Mouse (Mus musculus) limb, embryonic 14.5 days (tissue): Measurements from ENCODE around the gene Epb41. TPM values are rescaled to one million over a fixed set of nuclear protein-coding genes. Genes with fewer than 3 reads are reported as not detected.
A peak's percentile ranks its signal among the peaks of the same experiment; 100 is the strongest.

ENCODE experiments used
- ATAC-seq: fragments of 200-750 bp; cut with Nextera tagmentation; 2 replicates; pipeline ENCODE4 v1.8.0; 2017; ENCODE audit warnings: low read depth, moderate number of reproducible peaks, moderate TSS enrichment; ENCODE audit not compliant: low FRiP score
- DNase-seq: peaks from one replicate; pipeline ENCODE4 v3.0.0-alpha.2; 2015; ENCODE audit warnings: low spot score
- H3K27ac ChIP-seq: fragments of 300-500 bp; sonication (generic); replicated peaks from 2 replicates; pipeline ENCODE4 v1.5.1; 2014; ENCODE audit warnings: low read depth, mild to moderate bottlenecking, low read length, moderate library complexity, mixed read lengths
- H3K27me3 ChIP-seq: fragments of 300-500 bp; sonication (generic); 2 replicates; pipeline ENCODE4 v1.6.1; 2014; ENCODE audit warnings: low read length, mixed read lengths; ENCODE audit not compliant: control insufficient read depth, insufficient read depth
- H3K36me3 ChIP-seq: fragments of 300-500 bp; sonication (generic); 2 replicates; pipeline ENCODE4 v1.6.1; 2014; ENCODE audit warnings: mild to moderate bottlenecking, low read length, moderate library complexity, mixed read lengths; ENCODE audit not compliant: control insufficient read depth, insufficient read depth
- H3K4me1 ChIP-seq: fragments of 300-500 bp; sonication (generic); 2 replicates; pipeline ENCODE4 v1.6.1; 2014; ENCODE audit warnings: antibody characterized with exemption, low read length, mixed read lengths; ENCODE audit not compliant: control insufficient read depth, insufficient read depth
- H3K4me2 ChIP-seq: fragments of 300-500 bp; sonication (generic); replicated peaks from 2 replicates; pipeline ENCODE4 v1.6.1; 2014; ENCODE audit warnings: low read depth, mild to moderate bottlenecking, low read length, moderate library complexity; ENCODE audit not compliant: severe bottlenecking
- H3K4me3 ChIP-seq: fragments of 300-500 bp; sonication (generic); replicated peaks from 2 replicates; pipeline ENCODE4 v1.5.1; 2014; ENCODE audit warnings: low read length
- H3K9ac ChIP-seq: fragments of 300-500 bp; sonication (generic); 2 replicates; pipeline ENCODE4 v1.6.1; 2014; ENCODE audit warnings: mild to moderate bottlenecking, low read depth, low read length, moderate library complexity; ENCODE audit not compliant: severe bottlenecking
- H3K9me3 ChIP-seq: fragments of 300-500 bp; sonication (generic); 2 replicates; pipeline ENCODE4 v1.6.1; 2016; ENCODE audit warnings: low read length; ENCODE audit not compliant: control insufficient read depth
- POLR2A ChIP-seq: fragments of 200-500 bp; IDR thresholded peaks from 2 replicates; pipeline ENCODE4 v1.8.0; 2012; ENCODE audit warnings: inconsistent platforms, mild to moderate bottlenecking, moderate library complexity, borderline replicate concordance; ENCODE audit not compliant: insufficient read depth, insufficient read length; ENCODE audit errors: extremely low read depth
- WGBS: fragments of 180-500 bp; shearing (Covaris S2); extraction: QIAGEN DNeasy Blood & Tissue Kit; methylation state at CpG from one replicate; pipeline ENCODE4 v1.1.7; 2014; 5-methylcytosine and 5-hydroxymethylcytosine counted together
- polyA plus RNA-seq, 2 experiments: library from polyadenylated mRNA; depleted of rRNA in 1 of 2; stranded (reverse) in 1 of 2; unstranded in 1 of 2; fragments of >200 nt; fragmentation: Nextera tagmentation in 1 of 2; extraction: Ambion mirVana in 1 of 2; gene quantifications; 2 replicates each; pipeline versions ENCODE4 v1.2.1 to v1.2.3; 2012 to 2014

Gene Epb41
- polyA plus RNA-seq, 2 experiments: 60.6 to 76.4 TPM

DNA sequence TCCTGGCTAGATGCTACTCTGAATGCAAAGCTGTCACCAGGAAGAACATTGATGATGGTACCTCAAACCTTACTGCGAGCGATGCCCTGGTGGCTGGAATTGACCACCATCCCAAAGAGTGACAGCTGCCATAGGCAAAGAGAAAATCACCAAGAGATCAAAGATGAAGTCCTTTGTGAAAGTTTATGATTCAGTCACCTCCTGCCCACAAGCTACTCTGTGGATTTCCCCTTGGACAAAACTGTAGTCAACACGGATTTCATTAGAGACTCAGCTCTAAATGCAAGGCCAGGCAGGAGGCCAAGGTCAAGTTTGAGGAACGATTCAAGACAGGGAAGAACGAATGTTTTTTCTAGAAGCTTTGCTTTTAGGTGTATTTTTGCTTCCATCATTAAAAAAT is 18.8 kb upstream of the Epb41 start:
- Histone ChIP-seq H3K36me3 (no peaks in the 10 kb centered on the region), H3K27ac (no peak overlapping the region), H3K4me1 (no peaks in the 10 kb centered on the region), H3K9ac (no peak overlapping the region), H3K9me3 (no peaks in the 10 kb centered on the region), H3K27me3 (no peaks in the 10 kb centered on the region), H3K4me2 (no peak overlapping the region), H3K4me3 (no peak overlapping the region)
- WGBS: 86% methylated on average over 5 of the region's 5 CpGs
- DNase-seq (no peak), ATAC-seq (no peak)
- TF ChIP-seq POLR2A: no peak

DNA sequence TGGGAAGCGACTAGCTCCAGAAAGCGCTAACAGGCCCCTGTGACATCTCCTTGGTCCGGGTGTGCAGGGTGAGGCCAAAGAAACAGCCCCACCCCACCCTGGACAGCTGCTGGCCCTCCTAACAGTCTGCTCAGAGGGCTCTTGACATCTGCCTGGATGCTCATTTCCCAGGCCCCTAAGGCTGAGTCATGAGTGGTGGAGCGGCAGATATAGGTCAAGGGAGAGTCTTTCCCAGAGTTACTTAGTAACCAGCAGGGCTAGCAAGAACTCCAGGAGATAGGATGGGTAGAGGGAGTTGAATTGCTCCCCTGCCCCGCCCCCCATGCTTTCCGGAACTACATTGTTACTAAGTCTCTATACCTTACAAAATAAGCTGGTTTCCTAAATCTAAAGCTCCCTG is 18.0 kb upstream of the Epb41 start:
- ATAC-seq (no peak), DNase-seq (no peak)
- Histone ChIP-seq H3K27ac (no peak overlapping the region), H3K4me3 (no peak overlapping the region), H3K4me1 (no peaks in the 10 kb centered on the region), H3K9me3 (no peaks in the 10 kb centered on the region), H3K4me2 (no peak overlapping the region), H3K36me3 (no peaks in the 10 kb centered on the region), H3K9ac (no peak overlapping the region), H3K27me3 (no peaks in the 10 kb centered on the region)
- 83% methylated on average over 6 of the region's 6 CpGs for WGBS
- no peak for TF ChIP-seq POLR2A

DNA sequence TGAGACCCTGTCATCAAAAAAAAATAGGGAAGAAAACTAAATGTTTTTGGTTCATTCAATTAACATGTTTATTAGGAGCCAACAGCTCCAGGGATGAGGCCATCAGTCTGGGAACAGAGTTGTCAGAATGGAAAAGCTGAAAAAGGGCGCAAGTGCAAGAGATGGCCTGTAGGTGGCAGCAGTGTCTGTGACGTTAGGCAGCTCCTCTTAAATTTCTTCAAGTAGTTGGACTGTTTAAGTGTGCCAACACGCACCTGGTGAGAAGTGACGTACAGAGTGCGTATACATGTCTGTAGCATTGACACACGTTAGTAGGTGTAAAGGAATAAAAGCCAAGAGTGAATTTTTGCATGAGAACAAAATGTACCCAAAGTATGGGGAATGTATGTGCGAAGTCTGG is 13.8 kb upstream of the Epb41 start:
- H3K36me3 ChIP-seq: no peaks in the 10 kb centered on the region
- H3K4me3 ChIP-seq: no peak overlapping the region
- ATAC-seq (peak; percentile 60; the same call in 1 of the 2 replicates), DNase-seq (peak; percentile 85)
- H3K4me2 ChIP-seq: no peak overlapping the region
- no peaks in the 10 kb centered on the region for H3K4me1 ChIP-seq
- no peak for TF ChIP-seq POLR2A
- no peak overlapping the region for H3K27ac ChIP-seq
- 17% methylated on average over 7 of the region's 7 CpGs for WGBS
- no peak overlapping the region for H3K9ac ChIP-seq
- H3K27me3 ChIP-seq: no peaks in the 10 kb centered on the region
- no peaks in the 10 kb centered on the region for H3K9me3 ChIP-seq

DNA sequence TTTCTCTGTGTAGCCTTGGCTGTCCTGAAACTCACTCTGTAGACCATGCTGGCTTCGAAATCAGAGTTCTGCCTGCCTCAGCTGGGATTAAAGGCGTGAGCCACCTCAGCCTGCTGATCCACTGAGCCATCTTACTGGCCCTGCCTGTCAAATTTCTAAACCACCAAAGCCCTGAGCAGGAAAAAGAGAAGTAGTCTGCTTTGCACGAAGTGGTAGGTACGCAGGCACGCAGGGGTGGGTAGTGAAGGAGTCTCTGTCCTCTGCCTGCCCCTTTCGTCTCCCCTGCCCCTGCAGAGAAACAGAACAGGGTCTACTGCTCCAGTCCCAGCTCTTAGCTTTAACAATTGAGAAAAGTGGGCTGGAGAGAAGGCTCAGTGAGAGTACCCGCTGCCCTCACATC is 10.0 kb upstream of the Epb41 start:
- Histone ChIP-seq H3K27ac (no peak overlapping the region), H3K4me3 (no peak overlapping the region), H3K9ac (no peak overlapping the region), H3K9me3 (no peaks in the 10 kb centered on the region), H3K4me1 (no peaks in the 10 kb centered on the region), H3K27me3 (no peaks in the 10 kb centered on the region), H3K4me2 (no peak overlapping the region), H3K36me3 (no peaks in the 10 kb centered on the region)
- DNase-seq (no peak), ATAC-seq (no peak)
- WGBS: 82% methylated on average over 7 of the region's 7 CpGs
- TF ChIP-seq POLR2A: no peak

DNA sequence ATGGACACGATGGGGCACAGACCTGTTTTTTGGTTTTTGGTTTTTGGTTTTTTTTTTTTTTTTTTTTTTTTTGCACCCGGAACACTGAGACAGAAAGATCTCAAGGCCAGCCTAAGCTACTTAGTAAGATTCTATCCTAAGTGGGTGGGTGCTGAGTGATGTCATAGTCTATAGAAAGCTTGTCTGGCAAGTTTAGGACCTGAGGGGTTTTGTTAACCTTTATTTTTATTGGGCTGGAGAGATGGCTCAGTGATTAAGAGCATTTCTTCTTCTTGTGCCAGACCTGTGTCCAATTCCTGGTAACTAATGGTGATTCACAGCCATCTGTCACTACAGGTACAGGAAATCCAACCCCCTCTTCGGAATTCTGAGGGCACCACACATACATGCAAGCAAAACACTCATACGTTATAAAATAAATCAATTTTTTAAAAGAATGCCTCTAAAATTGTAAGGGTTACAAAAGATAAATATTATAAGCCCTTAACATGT is 5.4 kb upstream of the Epb41 start:
- Histone ChIP-seq H3K9ac (no peak overlapping the region), H3K27me3 (no peaks in the 10 kb centered on the region), H3K9me3 (no peaks in the 10 kb centered on the region), H3K4me1 (no peaks in the 10 kb centered on the region), H3K4me2 (no peak overlapping the region), H3K36me3 (no peaks in the 10 kb centered on the region), H3K27ac (no peak overlapping the region), H3K4me3 (no peak overlapping the region)
- DNase-seq (no peak), ATAC-seq (no peak)
- WGBS: 62% methylated on average over 4 of the region's 4 CpGs
- no peak for TF ChIP-seq POLR2A
